Mouse (Mus musculus) cerebellum, postnatal 4 days (tissue): ENCODE measurements around the gene Cd274.

ENCODE experiments used
- DNase-seq, 2 experiments: peaks; one replicate each; pipeline ENCODE4 v3.0.0; 2022; ENCODE audit warnings: low spot score in 2 of 2, mixed read lengths in 1 of 2

Cd274 gene

GRCm38 (mm10) chr19:29430516-29430915, 63.3 kb downstream of the Cd274 start:
- DNase-seq, result no peak

DNA sequence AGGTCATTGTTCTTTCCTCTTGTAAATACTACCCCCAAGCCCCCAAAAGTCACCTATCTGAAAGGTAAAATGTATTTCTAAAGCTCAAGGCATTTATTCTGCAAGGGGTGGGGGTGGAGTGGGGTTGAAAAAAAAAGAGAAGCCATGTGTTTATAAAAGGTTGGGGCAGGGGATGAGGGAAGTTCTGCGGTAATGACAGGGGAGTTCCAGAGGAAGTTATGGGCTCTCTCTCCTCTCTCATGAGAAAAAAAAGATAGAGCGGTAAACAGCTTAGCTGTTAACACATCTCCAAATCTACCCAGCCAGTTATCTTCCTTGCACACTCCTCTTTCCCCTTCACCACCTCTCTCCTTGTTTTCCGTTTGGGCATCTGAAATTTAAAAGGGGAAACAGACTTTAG, 63.7 kb downstream of the Cd274 start:
- DNase-seq, result no peak

GRCm38 (mm10) chr19:29436793-29437479, 69.7 kb downstream of the Cd274 start:
- DNase-seq, result no peak
